Mouse (Mus musculus) bone marrow macrophage, adult 2 months (primary cell): ENCODE data around the gene Grn. TPM values are rescaled to one million over a fixed set of nuclear protein-coding genes. Genes with fewer than 3 reads are reported as not detected.

Experiments
- H3K27ac ChIP-seq: 2 replicates; pipeline ENCODE4 v1.5.1; 2012; ENCODE audit warnings: low read depth, low read length; ENCODE audit not compliant: insufficient read depth
- H3K4me1 ChIP-seq: 2 replicates; pipeline ENCODE4 v1.6.1; 2012; ENCODE audit warnings: low read length; ENCODE audit not compliant: control insufficient read depth, insufficient read depth
- H3K4me3 ChIP-seq: 2 replicates; pipeline ENCODE4 v1.5.1; 2012; ENCODE audit warnings: mild to moderate bottlenecking, low read length, moderate library complexity; ENCODE audit not compliant: insufficient read depth
- CTCF ChIP-seq: IDR thresholded peaks from 2 replicates; pipeline ENCODE4 v1.5.1; 2012; ENCODE audit warnings: low read depth, mild to moderate bottlenecking, low read length, moderate library complexity
- POLR2A ChIP-seq: IDR thresholded peaks from 2 replicates; pipeline ENCODE4 v1.6.1; 2012; ENCODE audit warnings: mild to moderate bottlenecking, low read depth, low read length, borderline replicate concordance
- polyA plus RNA-seq: library from polyadenylated mRNA; stranded (reverse); fragments of >200 nt; gene quantifications from 2 replicates; pipeline ENCODE4 v1.2.4, GENCODE M21; 2012; ENCODE audit not compliant: missing spikeins, insufficient read depth, insufficient read length

The Grn gene
- polyA plus RNA-seq, 1 experiment: 2,101 TPM

DNA sequence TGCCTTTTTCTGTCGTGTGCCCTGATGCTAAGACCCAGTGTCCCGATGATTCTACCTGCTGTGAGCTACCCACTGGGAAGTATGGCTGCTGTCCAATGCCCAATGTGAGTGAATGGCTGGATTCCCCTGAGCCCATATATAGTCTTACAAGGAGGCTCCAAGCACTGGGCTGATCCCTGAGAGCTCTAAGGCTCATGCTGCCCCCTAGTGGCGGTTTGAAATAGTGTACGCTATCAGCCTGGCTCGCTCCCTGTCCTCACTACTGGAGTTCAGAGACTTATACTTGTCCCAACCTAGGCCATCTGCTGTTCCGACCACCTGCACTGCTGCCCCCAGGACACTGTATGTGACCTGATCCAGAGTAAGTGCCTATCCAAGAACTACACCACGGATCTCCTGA, 4.3 kb downstream of the Grn start:
- 0 out of 2 replicates have a peak overlapping the region, but pooled peaks have one; percentile 1 for H3K4me3 ChIP-seq
- no peak overlapping the region for H3K27ac ChIP-seq
- H3K4me1 ChIP-seq: peaks cover 2% of the 10 kb centered on the region; the same call in 1 of the 2 replicates
- TF ChIP-seq CTCF (peak; percentile 76), POLR2A (no peak)

DNA sequence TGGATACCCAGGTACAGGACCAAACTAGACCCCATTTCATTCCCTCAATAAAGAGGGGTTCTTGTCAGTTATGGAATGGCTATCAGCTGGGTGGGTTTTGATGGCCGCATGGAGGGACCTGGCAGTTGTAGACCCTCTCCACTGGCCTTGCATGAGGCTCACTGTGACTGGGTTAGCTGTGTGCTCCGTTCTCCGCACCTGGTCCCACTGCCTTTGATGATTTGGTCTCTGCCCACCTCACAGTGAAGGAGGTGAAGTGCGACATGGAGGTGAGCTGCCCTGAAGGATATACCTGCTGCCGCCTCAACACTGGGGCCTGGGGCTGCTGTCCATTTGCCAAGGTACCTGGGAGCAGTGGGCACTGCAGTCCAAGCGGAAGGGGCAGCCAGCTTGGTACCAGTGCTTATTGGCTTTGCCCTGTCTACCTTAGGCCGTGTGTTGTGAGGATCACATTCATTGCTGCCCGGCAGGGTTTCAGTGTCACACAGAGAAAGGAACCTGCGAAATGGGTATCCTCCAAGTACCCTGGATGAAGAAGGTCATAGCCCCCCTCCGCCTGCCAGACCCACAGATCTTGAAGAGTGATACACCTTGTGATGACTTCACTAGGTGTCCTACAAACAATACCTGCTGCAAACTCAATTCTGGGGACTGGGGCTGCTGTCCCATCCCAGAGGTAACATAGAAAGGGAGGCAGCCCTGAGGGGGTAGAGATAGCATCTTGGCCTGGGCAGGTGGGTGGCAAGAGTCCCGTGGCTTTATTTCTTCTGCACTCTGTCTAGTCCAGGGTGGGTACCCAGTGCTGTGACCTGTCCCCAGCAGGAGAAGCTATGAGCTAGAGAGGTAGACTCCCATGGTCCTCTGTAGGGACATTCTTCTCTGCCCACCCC, 4.9 kb downstream of the Grn start:
- TF ChIP-seq CTCF: no peak
- TF ChIP-seq POLR2A: no peak
- no peak overlapping the region for H3K27ac ChIP-seq
- peaks cover 7% of the 10 kb centered on the region for H3K4me1 ChIP-seq
- H3K4me3 ChIP-seq: no peak overlapping the region

DNA sequence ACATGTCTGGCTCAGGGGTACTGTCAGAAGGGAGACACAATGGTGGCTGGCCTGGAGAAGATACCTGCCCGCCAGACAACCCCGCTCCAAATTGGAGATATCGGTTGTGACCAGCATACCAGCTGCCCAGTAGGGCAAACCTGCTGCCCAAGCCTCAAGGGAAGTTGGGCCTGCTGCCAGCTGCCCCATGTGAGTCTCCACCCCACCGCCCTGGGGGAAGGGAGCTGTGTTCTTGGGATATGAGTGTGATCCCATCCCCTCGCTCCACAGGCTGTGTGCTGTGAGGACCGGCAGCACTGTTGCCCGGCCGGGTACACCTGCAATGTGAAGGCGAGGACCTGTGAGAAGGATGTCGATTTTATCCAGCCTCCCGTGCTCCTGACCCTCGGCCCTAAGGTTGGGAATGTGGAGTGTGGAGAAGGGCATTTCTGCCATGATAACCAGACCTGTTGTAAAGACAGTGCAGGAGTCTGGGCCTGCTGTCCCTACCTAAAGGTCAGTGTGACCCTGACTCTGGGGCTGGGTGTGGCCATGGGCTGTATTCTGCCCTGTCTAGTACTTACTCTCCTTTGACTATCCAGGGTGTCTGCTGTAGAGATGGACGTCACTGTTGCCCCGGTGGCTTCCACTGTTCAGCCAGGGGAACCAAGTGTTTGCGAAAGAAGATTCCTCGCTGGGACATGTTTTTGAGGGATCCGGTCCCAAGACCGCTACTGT, 5.8 kb downstream of the Grn start:
- H3K27ac ChIP-seq: no peak overlapping the region
- no peak overlapping the region for H3K4me3 ChIP-seq
- H3K4me1 ChIP-seq: peaks cover 9% of the 10 kb centered on the region
- TF ChIP-seq POLR2A (no peak), CTCF (no peak)

DNA sequence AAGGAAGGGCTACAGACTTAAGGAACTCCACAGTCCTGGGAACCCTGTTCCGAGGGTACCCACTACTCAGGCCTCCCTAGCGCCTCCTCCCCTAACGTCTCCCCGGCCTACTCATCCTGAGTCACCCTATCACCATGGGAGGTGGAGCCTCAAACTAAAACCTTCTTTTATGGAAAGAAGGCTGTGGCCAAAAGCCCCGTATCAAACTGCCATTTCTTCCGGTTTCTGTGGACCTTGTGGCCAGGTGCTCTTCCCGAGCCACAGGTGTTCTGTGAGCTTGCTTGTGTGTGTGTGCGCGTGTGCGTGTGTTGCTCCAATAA, 6.3 kb downstream of the Grn start:
- TF ChIP-seq POLR2A (no peak), CTCF (no peak)
- Histone ChIP-seq H3K27ac (no peak overlapping the region), H3K4me1 (peaks cover 9% of the 10 kb centered on the region), H3K4me3 (no peak overlapping the region)

DNA sequence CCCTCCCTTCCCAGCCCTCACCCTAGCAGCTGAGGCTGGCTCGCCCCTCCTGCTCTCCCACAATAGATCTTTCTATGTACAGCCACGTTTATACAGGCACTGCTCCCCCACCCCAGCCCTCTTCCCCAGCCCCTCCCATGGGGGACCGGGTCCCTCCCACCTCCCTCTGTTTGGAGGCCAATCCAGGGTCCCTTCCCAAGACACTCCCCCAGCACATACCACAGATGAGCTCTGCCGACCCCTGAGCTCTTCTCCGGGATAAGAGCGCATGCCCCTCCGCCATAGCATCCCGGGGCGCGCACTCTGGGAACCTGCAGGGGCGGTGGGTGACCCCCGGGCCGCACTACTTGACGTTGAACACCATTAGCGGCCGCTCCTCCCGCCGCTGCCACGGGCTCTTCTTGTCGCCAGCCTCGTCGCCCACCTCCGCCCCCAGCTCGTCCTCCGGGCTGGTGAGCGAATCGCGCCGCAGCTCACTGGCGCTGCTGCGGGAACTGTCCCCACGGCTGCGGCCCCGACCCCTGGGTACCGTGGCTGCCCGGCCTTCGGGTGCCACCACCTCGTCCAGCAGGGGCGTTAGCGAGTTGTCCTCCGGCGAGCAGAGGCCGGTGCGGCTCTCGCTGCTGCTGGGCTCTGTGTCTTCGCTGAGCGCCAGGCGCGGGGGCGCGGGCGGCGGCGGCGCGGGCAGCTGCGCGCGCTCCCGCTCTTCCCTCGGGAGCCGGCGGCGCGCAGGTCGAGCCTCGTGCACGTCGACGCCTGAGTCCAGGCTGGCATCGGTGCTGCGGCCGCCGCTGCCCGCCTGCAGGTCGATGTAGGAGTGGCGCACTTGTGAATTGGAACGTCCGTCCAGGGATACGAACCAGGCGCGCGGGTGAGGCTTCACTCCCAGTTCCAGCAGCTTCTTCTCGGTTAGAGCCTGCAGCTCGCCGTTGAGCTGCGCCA, 7.3 kb downstream of the Grn start:
- peak overlapping the region; percentile 52 for H3K4me3 ChIP-seq
- H3K4me1 ChIP-seq: peaks cover 9% of the 10 kb centered on the region
- TF ChIP-seq CTCF: no peak
- H3K27ac ChIP-seq: no peak overlapping the region

DNA sequence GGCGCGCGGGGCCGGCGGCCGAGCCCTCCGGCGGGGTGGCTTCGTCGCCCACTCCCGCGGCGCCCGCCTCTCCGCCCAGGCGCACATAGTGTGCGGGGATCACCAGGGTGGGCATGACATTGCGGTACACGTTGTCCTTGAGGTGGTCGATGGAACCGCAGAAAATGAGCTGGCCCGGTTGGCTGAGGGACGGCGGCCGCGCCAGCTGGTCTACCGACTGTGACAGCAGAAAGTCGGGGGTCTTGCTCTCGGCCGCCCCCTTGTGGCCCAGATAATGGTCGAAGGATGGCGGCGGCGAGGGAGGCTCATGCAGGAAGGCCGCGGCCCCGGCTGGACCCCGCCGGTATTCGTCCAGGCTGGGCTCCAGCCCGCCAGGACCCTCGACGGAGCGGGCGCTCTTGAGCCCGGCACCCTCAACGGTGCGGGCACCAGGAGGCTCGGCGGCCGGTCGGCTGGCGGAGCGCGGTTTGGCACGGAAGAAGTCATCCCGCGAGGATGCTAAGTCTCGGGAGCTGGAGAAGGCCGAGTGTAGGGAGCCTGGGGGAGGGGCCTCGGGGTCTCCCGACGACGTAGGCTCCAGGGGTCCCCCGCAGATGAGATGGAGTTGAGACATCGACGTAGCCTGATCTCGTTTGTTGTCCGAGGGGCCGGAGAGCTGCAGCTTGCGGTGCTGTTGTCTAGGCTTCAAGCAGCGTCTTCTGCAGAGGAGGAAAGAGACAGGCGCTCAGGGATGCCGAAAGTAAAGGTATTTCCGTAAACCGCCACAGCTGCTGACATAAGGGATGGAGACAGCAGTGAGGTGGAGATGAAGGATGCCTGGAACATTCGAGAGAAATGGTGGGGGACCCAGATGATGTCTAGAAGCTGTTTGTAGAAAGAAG, 8.3 kb downstream of the Grn start:
- Histone ChIP-seq H3K27ac (no peak overlapping the region), H3K4me1 (peaks cover 9% of the 10 kb centered on the region), H3K4me3 (peak overlapping the region; percentile 52)
- TF ChIP-seq CTCF (no peak), POLR2A (no peak)

DNA sequence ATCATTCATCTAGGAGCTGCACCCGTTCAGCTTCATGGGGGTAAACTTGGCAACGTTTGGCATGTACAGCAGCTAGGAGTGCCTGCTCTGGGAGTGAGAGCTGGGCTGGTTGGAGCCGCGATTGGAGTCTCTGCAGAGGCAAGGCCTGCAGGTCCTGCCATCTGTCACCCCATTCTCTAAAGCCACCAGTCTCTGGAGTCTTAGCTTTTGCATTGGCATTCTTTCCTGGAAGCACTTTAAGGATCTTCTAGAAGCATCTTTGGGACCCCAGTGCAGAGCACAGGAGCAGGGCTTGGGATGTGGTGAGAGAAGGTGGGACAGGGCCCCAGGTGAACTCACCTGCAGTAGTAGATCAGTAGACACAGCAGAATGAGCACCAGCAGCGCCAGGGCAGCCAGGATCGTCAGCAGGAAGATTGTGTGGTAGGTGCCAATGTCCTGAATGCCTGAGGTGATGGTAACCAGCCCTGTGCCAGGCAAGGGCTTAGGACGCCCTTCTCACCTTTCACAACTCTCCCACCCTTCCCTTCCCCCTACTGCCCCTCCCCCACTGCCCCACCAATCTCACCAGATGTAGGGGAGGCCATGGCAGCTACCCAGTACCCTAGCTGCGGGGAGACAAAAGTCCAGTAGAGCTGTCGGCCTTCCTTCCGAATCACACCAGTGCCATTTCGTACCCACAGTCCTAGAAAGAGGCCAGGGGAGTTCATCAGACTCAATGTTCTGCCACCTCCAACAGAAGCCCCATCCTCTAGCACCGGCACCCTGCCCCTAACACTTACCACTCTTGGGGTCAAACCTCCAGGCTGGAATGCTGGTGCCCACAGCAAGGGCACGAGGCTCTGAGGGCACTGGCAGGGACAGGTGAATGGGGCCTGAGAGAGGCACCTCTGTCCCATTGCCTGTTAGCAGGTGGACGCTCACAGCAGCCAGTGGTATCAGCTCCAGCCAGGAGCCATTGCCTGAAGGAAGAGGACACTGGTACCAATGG, 9.3 kb downstream of the Grn start:
- Histone ChIP-seq H3K4me3 (no peak overlapping the region), H3K4me1 (peaks cover 14% of the 10 kb centered on the region), H3K27ac (no peak overlapping the region)
- no peak for TF ChIP-seq POLR2A
- no peak for TF ChIP-seq CTCF

DNA sequence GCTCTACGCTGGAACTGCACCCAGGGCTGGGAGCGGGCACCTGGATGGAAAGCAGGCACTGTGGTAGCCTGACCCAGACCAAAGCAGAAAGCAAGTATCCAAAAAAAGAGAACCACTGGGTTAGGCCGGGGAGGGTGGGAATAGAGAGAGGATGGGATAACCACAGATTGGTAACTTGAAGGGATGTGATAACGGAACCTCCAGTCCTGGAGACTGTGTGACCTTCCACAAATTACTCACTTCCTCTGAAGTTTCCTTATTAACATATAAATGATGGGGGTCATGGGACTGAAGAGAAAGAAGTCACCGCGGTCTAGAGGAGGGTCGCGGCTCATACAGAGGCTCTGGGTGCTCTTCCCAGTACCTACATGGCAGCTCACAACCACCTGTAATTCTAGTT, 10.1 kb downstream of the Grn start:
- TF ChIP-seq CTCF (no peak), POLR2A (no peak)
- Histone ChIP-seq H3K27ac (no peak overlapping the region), H3K4me3 (no peak overlapping the region), H3K4me1 (peaks cover 12% of the 10 kb centered on the region)
